Mouse (Mus musculus): Measurements from ENCODE around the gene Cebpzos. TPM values are rescaled to one million over a fixed set of nuclear protein-coding genes. Genes with fewer than 3 reads are reported as not detected.

The Cebpzos gene
- 4.6 and 6.6 TPM in 2 replicates for polyA plus RNA-seq (2012; rRNA removed; ENCODE audit: low replicate concordance)

DNA sequence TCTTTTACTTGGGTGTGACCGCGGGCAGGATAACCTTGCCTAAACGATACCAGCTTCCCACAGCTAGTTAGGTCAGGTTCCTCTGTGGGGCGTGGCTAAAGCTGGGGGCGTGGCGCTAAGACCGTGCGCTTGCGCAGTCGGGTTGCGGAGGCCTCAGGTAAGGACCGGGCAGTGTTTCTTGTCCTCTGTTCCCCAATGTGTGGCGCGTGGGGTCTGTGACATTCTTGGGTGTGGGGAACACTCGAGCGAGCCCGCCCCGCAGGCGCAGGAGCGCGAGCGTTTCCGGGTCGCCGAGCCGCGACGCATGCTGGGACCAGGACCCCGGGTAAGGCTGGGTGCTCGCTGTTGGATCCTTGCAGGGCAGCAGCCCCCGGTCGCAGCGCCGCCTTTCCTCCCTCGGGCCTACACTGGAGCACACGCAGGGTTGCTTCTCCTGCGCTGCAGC lies at the start of gene Cebpzos:
Gene Cebpzos (plus strand): TSS at position 132 of the 445 bp plus-strand sequence.

DNA sequence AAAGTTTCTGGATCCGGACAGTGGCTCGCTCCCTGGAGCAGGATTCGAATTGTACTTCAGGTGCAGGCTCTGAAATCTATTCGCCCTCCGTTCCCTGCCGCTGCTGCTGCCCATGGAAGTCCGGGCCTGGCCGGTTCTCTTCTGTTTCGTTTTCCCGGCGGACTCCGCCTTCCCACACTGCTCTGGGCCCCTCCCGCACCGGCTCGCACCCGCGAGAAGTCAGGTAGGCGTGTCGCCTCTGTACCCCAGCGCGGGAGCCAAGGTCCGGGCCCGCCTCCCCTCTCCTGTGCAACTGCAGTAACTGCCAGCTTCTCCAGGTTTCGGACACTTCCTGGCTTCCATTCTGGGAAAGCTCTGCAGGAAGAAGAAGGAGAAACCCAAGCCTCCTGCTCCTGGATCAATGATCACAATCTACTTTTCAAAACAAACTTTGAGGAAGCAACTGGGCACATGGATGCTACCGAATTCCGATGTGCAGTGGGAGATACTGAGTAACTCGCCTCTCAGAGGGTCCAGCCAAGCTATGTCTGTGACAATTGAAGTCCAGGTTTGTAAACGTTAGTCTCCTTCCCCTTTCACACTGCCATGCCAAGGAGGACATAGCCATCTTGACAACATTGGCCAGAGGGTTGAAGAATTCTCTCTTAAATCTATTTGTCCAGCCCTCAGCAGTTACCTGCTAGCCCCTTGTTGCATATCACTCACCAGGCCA lies 33.7 kb upstream of the Cebpzos start, which contains the start of gene Eif2ak2:
Gene Eif2ak2 (minus strand): TSS at position 173 of the 712 bp plus-strand sequence.

DNA sequence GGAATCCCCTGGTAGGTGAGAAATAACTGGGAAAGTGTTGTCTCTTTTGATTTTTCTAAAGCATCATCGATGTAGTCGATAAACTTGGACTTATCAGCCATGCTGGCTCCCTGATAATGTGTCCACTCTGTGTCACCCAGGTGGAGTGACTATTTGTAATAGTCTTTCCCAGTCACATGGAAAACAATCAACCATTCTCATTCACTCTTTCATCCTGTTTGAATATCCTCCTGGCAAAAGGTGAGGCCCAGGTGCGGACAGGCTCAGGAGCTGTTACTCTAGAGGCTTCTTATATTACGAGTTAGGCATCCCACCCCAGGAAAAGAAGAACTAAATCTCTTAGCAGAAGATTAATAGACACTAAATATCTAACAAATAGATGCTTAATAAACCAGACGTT lies 9.4 kb upstream of the Cebpzos start, which contains the start of gene Sult6b1:
Gene Sult6b1 (minus strand): TSS at position 101 of the 400 bp plus-strand sequence.

DNA sequence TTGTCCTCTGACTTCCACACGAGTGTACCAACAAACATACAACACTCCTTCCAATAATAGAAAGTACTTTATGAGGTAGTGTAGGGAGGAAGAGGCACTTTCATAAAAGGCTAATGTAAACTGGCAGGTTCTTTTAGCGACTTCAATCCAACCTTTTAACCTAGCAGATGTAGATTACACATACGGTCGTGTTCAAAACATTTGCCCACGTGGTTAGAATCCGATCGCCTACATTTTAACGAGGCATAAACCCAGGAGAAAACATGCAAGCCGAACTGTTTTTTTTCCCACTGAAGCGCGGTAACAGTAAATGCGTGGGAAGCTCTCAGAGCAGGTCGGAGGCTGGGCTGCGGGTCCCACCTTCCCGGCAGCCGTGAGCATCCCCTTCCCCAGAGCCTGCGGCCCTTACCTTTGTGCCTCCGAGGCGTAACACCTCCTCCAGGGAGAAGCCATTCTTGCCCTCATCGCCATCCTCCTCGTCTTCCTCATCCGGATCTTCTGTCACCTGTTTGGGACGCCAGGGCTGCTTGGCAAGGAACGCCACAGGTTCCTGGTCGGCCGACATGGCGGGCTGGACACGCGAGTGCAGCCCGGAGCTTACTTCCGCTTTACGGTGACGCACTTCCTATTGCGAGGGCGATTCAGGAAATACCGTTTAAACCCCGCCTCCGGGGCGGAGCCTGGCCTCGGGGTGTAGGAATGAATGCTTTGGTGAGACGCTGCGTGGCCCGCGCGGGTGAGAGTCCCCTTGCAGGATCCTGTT lies 20.3 kb downstream of the Cebpzos start, which contains the start of the genes Cebpz and Ndufaf7:
Gene Cebpz (minus strand): TSS at position 601 of the 763 bp plus-strand sequence.
Gene Ndufaf7 (plus strand): TSS at position 671 of the 763 bp plus-strand sequence.

Other genes with a start within 250 kb of the Cebpzos start
- 1.8 and 2.5 TPM in 2 replicates for gene Strn, start 179.3 kb upstream of the Cebpzos start, polyA plus RNA-seq (2012; rRNA removed; ENCODE audit: low replicate concordance)
- gene Heatr5b, start 81.1 kb upstream of the Cebpzos start, polyA plus RNA-seq (2012; rRNA removed; ENCODE audit: low replicate concordance): 5.7 and 8.6 TPM in 2 replicates
- gene Gpatch11, start 80.9 kb upstream of the Cebpzos start, polyA plus RNA-seq (2012; rRNA removed; ENCODE audit: low replicate concordance): 2.9 and 3.1 TPM in 2 replicates
- 0.64 and 1.3 TPM in 2 replicates for gene Eif2ak2, start 33.9 kb upstream of the Cebpzos start, polyA plus RNA-seq (2012; rRNA removed; ENCODE audit: low replicate concordance)
- not detected in 2 replicates for gene Sult6b1, start 9.5 kb upstream of the Cebpzos start, polyA plus RNA-seq (2012; rRNA removed; ENCODE audit: low replicate concordance)
- gene Cebpz, start 20.6 kb downstream of the Cebpzos start, polyA plus RNA-seq (2012; rRNA removed; ENCODE audit: low replicate concordance): 0.62 and 0.97 TPM in 2 replicates
- 1.4 and 1.8 TPM in 2 replicates for gene Ndufaf7, start 20.6 kb downstream of the Cebpzos start, polyA plus RNA-seq (2012; rRNA removed; ENCODE audit: low replicate concordance)
- 0.39 and 1.2 TPM in 2 replicates for gene Prkd3, start 104.3 kb downstream of the Cebpzos start, polyA plus RNA-seq (2012; rRNA removed; ENCODE audit: low replicate concordance)
- 1.6 and 2.3 TPM in 2 replicates for gene Qpct, start 135.4 kb downstream of the Cebpzos start, polyA plus RNA-seq (2012; rRNA removed; ENCODE audit: low replicate concordance)